Mouse (Mus musculus) forelimb bud, embryonic 11.5 days (tissue): ENCODE data around the gene Trim7.
"Not testable (repeated sequence)": the region's sequence is repeated elsewhere in the genome, so short reads cannot be mapped to it uniquely, and the experiment has no call there.

Source experiments
- DNase-seq: peaks from one replicate; pipeline ENCODE4 v3.0.0-alpha.2; 2012; ENCODE audit warnings: low read depth, low spot score

Trim7 gene

DNA sequence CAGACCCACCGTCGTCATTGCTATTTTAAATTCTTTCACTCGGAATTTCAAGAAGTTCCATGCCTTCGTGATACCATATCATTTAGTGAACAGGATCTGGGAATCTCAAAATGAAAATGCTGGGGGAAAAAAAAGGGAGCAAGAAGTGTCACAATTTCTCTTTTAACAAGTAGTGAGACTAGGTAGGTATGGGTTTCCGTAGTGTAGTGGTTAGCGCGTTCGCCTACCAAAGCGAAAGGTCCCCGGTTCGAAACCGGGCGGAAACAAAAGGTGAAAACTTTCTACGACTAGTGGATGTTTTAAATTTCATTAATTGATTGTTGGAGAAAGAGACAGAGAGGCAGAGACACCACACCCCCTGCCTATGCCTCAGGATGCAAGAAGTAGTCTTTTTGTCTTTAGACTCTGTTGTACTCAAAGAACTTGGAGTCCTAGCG lies 2.4 kb upstream of the Trim7 start:
- peak; percentile 93 for DNase-seq

DNA sequence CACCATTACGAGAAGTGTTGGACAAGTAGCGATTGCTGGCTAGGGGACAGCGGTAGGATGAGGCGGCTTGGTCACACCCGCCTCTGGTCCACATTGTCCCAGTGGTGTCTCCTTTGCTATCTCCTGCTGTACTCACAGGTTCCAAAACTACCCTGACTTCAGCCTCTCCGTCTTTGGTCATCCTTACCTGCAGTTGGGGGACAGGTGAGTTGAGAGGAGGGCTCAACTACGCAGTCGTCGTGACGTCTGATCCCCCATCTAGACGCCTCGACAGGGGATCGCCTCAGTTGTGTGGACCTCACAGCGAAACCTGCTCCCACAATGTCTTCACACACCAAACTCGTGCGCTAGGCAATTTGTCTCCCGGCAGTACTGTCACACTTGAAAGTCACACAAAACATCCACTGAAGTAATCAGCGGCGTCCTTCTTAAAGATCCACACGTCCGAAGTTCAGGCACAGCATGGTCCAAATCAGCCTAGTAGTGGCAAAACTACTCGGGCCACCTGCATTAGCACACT lies 1.6 kb upstream of the Trim7 start:
- DNase-seq: no peak

DNA sequence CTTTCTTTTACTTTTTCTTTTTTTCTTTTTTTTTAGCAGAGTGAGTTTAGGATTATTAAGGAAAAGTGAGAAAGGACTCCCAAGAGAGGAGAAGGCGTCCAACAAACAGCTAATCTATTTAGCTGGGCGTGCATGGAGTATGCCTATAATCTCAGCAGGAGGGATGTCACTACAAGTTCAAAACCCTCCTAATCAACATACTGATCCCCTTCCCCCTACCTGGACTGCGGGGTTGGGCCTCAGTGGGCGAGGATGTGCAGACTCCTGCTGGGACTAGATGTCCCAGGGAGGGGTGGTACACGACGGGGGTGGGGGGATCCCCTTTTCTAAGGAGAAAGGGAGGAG lies 784 bp downstream of the Trim7 start:
- DNase-seq: peak; percentile 49

GRCm38 (mm10) chr11:48827926-48828325 lies 2.0 kb downstream of the Trim7 start:
- DNase-seq: no peak

DNA sequence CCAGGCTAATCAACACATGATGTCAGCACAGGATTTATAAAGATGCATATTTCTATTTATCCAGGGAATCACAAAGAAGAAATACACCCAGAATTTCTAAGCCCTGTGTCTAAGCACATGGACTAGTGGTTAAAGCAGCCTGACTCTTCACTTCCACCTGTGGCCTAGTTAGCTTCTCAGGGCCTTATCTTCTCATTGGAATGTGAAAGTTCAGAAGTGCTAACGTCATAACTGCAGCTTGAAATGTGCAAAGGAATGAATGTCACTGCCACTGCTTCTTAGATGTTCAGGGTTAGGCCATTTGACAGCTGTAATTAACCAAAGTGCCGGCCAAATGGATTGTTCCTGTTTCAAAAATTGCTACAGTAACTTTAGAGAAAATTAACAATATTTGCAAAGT lies 4.3 kb downstream of the Trim7 start:
- DNase-seq: no peak

DNA sequence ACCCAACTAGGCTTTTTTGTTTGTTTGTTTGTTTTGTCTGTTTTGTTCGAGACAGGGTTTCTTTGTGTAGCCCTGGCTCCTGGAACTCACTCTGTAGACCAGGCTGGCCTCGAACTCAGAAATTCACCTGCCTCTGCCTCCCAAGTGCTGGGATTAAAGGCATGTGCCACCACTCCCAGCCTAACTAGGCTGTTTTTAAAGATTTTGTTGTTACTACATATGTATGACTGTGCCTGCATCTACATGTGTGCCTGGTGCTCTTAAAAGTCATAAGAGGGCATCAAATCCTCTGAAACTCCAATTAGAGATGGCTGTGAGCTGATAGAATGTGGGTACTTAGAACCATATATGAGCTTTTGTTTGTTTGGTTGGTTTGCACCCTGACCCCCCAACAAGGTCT lies 5.3 kb downstream of the Trim7 start:
- no peak for DNase-seq

GRCm38 (mm10) chr11:48833078-48833730 lies 7.3 kb downstream of the Trim7 start:
- DNase-seq: no peak

- peak; percentile 91 for DNase-seq
Observed at GRCm38 (mm10) chr11:48833731-48834639, 8.0 kb downstream of the Trim7 start.

GRCm38 (mm10) chr11:48835923-48836322 lies 10.0 kb downstream of the Trim7 start:
- no peak for DNase-seq

DNA sequence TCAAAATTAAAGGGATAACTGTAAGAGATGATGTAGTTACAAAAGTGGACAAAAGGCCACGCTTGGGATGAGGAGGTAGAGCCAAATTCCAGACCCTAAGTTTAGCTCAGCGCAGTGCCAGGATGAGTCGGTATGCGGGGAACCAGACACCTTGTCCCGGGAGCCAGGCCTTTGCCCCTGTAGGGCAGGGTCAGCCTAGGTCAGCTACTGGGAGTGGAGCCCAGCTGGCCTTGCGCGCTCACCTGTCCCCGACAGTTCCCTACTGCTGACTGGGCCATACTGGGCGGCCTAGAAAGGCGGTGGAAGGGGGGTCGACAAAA lies 11.0 kb downstream of the Trim7 start:
- DNase-seq: no peak

- DNase-seq: no peak
Observed at GRCm38 (mm10) chr11:48837310-48838180, 11.6 kb downstream of the Trim7 start.

- no peak for DNase-seq
Observed at GRCm38 (mm10) chr11:48838181-48838797, 12.3 kb downstream of the Trim7 start.

DNA sequence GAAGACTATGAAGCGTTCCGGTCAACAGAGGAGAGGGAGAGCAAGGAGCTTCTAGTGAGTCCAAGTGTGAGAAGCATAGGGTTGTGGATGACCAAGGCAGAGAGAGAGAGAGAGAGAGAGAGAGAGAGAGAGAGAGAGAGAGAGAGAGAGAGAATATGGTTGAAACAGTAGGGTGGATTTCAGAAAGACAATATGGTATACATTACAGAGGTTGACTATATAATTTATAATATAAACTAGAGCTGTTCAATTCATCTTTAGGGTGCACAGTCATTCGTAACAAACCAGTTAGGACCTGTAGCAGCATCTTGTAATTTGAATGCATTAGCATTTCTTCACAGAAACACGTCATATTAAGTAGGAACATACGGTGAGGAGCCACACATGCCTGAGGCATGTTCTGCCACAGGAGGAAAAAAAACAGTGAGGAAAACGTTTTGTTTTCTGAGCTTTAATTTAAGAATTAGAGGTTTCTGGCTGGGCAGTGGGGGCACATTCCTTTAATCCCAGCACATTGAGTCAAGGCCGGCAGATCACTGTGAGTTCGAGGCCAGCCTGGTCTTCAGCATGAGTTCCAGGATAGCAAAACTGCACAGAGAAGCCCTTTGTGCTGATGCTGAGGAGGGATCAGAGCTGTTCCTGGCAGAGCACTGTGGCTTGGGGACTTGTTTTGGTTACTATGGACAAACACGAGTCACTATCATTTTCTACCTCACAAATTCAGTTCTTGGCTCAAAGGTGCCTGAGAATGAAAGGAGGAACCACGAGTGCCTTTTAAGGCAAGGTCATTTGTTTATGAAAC lies 13.1 kb downstream of the Trim7 start:
- no peak for DNase-seq

DNA sequence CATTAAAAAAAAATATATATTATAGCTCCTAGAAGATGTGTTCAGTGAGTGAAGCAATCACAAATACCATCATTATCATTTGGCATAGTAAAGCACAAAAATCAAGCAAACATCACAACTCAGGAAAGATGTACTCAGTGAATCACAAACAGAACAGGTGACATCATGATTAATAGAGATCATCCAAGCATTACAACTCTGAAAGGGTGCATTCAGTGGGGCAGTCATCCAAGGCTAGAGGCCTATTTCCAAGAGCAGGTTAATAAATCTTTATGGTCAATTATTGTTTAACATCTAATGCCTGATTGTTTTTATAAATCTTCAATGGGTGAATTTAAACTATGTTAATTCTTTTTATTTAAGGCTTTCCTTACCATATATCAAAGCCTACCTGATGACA lies 14.9 kb downstream of the Trim7 start:
- no peak for DNase-seq

DNA sequence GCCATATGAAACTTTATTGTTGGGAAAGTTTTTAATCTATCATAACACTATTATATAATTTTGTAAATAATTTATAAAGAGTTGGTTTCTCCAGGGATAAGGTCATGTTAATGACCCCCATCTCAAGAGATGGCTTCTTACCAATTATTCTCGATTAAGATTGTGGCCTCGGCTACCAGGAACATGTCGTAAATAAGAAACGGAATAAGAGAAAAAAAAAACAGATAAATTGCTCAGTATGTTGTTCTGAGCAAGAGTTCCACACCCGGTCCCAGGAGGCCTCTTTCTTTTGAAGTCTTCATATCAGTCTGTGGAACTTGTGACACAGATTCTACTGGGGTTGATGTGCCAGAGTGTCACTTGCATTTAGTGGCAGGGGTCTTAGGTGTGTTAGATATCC lies 15.3 kb downstream of the Trim7 start:
- DNase-seq: no peak

GRCm38 (mm10) chr11:48842378-48842792 lies 16.4 kb downstream of the Trim7 start:
- DNase-seq: no peak

- no peak for DNase-seq
Observed at GRCm38 (mm10) chr11:48843202-48843601, 17.3 kb downstream of the Trim7 start.

- no peak for DNase-seq
Observed at GRCm38 (mm10) chr11:48844309-48844708, 18.4 kb downstream of the Trim7 start.

DNA sequence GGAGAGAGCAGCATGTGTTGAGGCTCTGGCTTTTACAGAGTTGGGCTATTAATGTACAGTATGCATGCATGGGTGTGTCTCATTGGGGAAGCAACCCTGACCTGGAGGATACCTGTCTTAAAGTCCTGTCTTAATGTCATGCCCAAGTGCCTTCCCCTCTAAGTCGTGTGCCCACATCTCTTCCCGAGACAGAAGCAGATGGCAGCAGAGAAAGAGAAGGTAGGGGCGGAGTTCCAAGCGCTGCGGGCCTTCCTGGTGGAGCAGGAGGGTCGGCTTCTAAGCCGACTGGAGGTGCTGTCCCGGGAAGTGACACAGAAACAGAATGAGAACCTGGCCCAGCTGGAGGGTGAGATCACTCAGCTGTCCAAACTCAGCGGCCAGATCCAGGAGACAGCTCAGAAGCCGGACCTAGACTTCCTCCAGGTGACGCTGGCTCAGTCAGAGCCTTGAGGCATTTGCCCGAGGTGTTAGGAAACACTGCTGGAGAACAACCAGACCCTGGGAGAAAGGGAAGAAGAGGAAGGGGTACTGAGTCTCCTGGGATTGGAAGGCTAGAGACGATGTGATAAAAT lies 19.4 kb downstream of the Trim7 start:
- DNase-seq: no peak

GRCm38 (mm10) chr11:48846362-48846761 lies 20.4 kb downstream of the Trim7 start:
- DNase-seq: not testable (repeated sequence)
